Mouse (Mus musculus) heart, postnatal 0 days (tissue): ENCODE measurements around the gene Gm20518. TPM values are rescaled to one million over a fixed set of nuclear protein-coding genes. Genes with fewer than 3 reads are reported as not detected.

Experiments used
- ATAC-seq: fragments of 200-750 bp; cut with Nextera tagmentation; 2 replicates; pipeline ENCODE4 v1.8.0; 2017; ENCODE audit warnings: low read depth, moderate number of reproducible peaks, moderate library complexity; ENCODE audit not compliant: insufficient read depth
- DNase-seq: peaks from one replicate; pipeline ENCODE4 v3.0.0-alpha.2; 2016; ENCODE audit warnings: low spot score
- H3K27ac ChIP-seq: fragments of 300-500 bp; sonication (generic); 2 replicates; pipeline ENCODE4 v1.5.1; 2014; ENCODE audit warnings: low read depth, mild to moderate bottlenecking
- H3K27me3 ChIP-seq: fragments of 300-500 bp; sonication (generic); 2 replicates; pipeline ENCODE4 v1.6.1; 2014; ENCODE audit warnings: low read length, mixed read lengths; ENCODE audit not compliant: control insufficient read depth, insufficient read depth
- H3K36me3 ChIP-seq: fragments of 300-500 bp; sonication (generic); replicated peaks from 2 replicates; pipeline ENCODE4 v1.6.1; 2014; ENCODE audit warnings: low read length, mixed read lengths; ENCODE audit not compliant: control insufficient read depth, insufficient read depth
- H3K4me1 ChIP-seq: fragments of 300-500 bp; sonication (generic); 2 replicates; pipeline ENCODE4 v1.6.1; 2014; ENCODE audit warnings: antibody characterized with exemption; ENCODE audit not compliant: control insufficient read depth, insufficient read depth
- H3K4me2 ChIP-seq: fragments of 300-500 bp; sonication (generic); 2 replicates; pipeline ENCODE4 v1.6.1; 2014; ENCODE audit warnings: low read depth, mild to moderate bottlenecking, low read length, moderate library complexity
- H3K4me3 ChIP-seq: fragments of 300-500 bp; sonication (generic); 2 replicates; pipeline ENCODE4 v1.5.1; 2014; ENCODE audit warnings: low read depth, low read length
- H3K9ac ChIP-seq: fragments of 300-500 bp; sonication (generic); replicated peaks from 2 replicates; pipeline ENCODE4 v1.6.1; 2014; ENCODE audit warnings: low read depth, low read length, mixed read lengths
- H3K9me3 ChIP-seq: fragments of 300-500 bp; sonication (generic); replicated peaks from 2 replicates; pipeline ENCODE4 v1.6.1; 2016; ENCODE audit warnings: low read length; ENCODE audit not compliant: control insufficient read depth
- CTCF ChIP-seq: IDR thresholded peaks from 2 replicates; pipeline ENCODE4 v1.5.1; 2016; ENCODE audit warnings: antibody characterized with exemption, control low read depth, low read depth
- EP300 ChIP-seq: IDR thresholded peaks from 2 replicates; pipeline ENCODE4 v1.6.1; 2016; ENCODE audit warnings: antibody characterized with exemption, low read depth
- WGBS: fragments of 180-500 bp; shearing (Covaris S2); extraction: QIAGEN DNeasy Blood & Tissue Kit; methylation state at CpG from one replicate; pipeline ENCODE4 v1.1.7; 2014; 5-methylcytosine and 5-hydroxymethylcytosine counted together
- polyA plus RNA-seq: library from polyadenylated mRNA; unstranded; fragments of >200 nt; fragmentation: Nextera tagmentation; extraction: Ambion mirVana; gene quantifications from 2 replicates; pipeline ENCODE4 v1.2.1, GENCODE M21; 2015
- total RNA-seq: library from RNA; depleted of rRNA; stranded (reverse); fragments of >200 nt; gene quantifications from 2 replicates; pipeline ENCODE4 v1.2.3, GENCODE M21; 2014; ENCODE audit warnings: low replicate concordance

Gene Gm20518
- total and polyA plus RNA-seq, 2 experiments from 2014 or later = 0.05 TPM; not detected in 1

DNA sequence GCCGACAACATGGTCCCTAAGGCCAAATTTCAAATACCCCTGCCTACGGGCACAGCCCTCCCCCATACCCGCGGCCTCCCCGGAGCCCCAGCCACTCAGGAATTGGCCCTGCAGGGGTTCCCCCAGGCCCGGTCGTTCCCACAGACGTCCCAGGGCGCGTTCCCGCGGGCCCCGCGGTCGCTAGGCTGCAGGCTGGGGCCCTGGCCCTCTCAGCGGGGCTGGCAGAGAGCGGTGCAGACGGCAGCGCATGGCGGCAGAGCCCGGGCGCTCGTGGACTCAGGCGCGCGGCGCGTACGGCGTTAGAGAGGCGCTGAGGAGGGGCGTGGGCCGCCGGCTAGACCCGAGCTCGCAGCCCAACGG, 58.2 kb downstream of the Gm20518 start:
- no peak for DNase-seq
- H3K4me2 ChIP-seq = peak overlapping the region; percentile 88
- no peak overlapping the region for H3K27ac ChIP-seq
- ATAC-seq = 0 out of 2 replicates have a peak, but pooled peaks have one; percentile 21
- H3K27me3 ChIP-seq = peaks cover 73% of the 10 kb centered on the region
- peak overlapping the region; percentile 52 for H3K4me3 ChIP-seq
- peak overlapping the region; percentile 8 for H3K9ac ChIP-seq
- H3K9me3 ChIP-seq = no peaks in the 10 kb centered on the region
- H3K36me3 ChIP-seq = no peaks in the 10 kb centered on the region
- no peak for TF ChIP-seq EP300
- no peak for TF ChIP-seq CTCF
- peaks cover 4% of the 10 kb centered on the region; the same call in 1 of the 2 replicates for H3K4me1 ChIP-seq
- WGBS = under 1% methylated on average over 34 of the region's 37 CpGs

- TF ChIP-seq EP300 (no peak), CTCF (no peak)
- 35% methylated on average over 7 of the region's 7 CpGs for WGBS
- ATAC-seq = no peak
- H3K36me3 ChIP-seq = no peaks in the 10 kb centered on the region
- peaks cover 4% of the 10 kb centered on the region; the same call in 1 of the 2 replicates for H3K4me1 ChIP-seq
- peak within 1 kb of the TSS; percentile 52 for H3K4me3 ChIP-seq
- peak within 1 kb of the TSS; percentile 88 for H3K4me2 ChIP-seq
- no peaks in the 10 kb centered on the region for H3K9me3 ChIP-seq
- no peak within 1 kb of the TSS for H3K27ac ChIP-seq
- peak within 1 kb of the TSS; percentile 8 for H3K9ac ChIP-seq
- H3K27me3 ChIP-seq = peaks cover 73% of the 10 kb centered on the region
- no peak for DNase-seq
These were observed 58.6 kb downstream of the Gm20518 start, which contains the start of gene B830017H08Rik for GRCm38 (mm10) chr16:17832821-17833220. TSS of gene B830017H08Rik (plus strand) at chr16:17833121.

DNA sequence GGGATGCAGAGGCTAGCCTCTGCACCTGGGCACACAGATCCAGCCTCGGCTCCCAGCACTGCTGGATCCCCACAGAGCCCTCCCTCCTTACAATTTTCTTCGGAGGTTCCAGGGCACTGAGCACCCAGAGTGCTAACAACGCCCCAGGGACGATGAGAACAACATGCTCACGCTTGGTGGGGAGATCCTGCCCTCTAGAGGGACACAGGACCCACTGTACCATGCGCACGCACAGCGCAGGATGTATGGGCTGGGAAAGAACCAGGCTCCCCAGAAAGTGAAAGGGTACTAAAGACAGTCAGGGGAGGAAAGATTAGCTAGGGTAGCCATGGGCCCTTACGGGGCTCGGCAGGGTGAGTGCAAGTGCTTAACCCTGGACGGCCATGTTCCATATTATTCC, 59.7 kb downstream of the Gm20518 start:
- ATAC-seq = no peak
- H3K4me1 ChIP-seq = peaks cover 4% of the 10 kb centered on the region; the same call in 1 of the 2 replicates
- no peak overlapping the region for H3K9ac ChIP-seq
- H3K27ac ChIP-seq = no peak overlapping the region
- DNase-seq = no peak
- 15% methylated on average over 11 of the region's 11 CpGs for WGBS
- no peaks in the 10 kb centered on the region for H3K36me3 ChIP-seq
- H3K27me3 ChIP-seq = peaks cover 69% of the 10 kb centered on the region
- no peak overlapping the region for H3K4me2 ChIP-seq
- H3K9me3 ChIP-seq = no peaks in the 10 kb centered on the region
- H3K4me3 ChIP-seq = no peak overlapping the region
- TF ChIP-seq CTCF (peak; percentile 25; the same call in 1 of the 2 replicates), EP300 (no peak)

DNA sequence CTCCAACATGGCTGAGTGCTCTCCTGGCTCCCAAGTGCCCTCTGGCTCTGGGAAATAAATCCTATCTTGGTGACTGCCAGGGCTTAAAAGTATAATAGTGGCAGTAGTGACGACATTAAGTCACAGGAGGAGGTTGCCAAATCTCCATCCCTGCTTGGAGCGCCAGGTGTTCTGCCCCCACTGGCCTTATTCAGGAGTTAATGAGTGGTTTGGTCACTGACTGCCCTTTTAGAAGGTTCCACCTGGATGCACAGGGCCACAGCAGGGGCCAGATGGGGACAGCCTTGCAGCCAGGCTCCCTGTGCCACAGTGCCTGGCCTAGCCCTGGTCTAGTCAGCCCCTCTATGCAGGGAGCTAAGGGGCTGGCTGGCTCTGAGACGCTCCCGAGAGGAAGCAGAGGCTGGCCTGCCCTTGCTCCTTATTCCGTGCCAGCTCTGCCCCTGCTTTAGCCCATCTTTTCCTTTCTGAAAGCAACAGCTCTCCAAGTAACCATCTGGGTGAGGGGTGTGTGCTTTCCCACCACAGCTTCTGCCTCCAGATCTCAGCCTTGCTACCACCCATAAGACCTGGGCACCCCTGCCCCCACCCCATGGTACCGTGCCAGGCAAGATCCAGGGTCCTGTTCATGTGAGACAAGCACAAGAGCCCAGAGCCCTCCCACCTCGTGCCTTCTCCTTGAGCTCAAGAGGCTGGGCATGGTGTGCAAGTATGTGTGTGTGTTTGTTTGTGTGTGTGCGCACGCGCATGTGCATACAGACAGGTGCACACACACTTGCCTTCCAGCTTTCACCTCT, 60.9 kb downstream of the Gm20518 start:
- WGBS = 73% methylated on average over 10 of the region's 10 CpGs
- ATAC-seq = no peak

DNA sequence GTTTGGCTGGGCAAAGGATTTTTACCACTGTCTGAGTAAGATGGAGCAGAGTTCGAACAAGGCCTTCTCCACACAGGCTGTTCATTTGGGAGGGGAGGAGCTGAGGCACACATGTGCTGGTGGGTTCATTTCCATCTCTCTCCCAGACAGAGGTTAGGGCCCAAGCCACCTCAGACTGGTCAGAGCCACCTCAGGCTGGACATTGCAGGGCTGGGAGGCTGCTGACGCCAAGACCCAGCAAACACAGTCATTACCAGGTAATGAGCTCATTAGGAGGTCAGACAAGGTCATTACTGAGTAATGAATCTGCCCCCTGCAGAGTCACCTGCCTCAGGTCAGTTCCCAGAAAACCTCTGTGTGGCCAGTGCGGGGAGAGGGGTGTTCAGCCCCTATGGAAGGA, 62.6 kb downstream of the Gm20518 start:
- DNase-seq (no peak), ATAC-seq (no peak)
- no peak overlapping the region for H3K4me2 ChIP-seq
- H3K36me3 ChIP-seq = no peaks in the 10 kb centered on the region
- H3K27ac ChIP-seq = no peak overlapping the region
- H3K4me1 ChIP-seq = peaks cover 4% of the 10 kb centered on the region; the same call in 1 of the 2 replicates
- no peak overlapping the region for H3K4me3 ChIP-seq
- TF ChIP-seq CTCF (no peak), EP300 (no peak)
- WGBS = 75% methylated on average over 3 of the region's 3 CpGs
- no peak overlapping the region for H3K9ac ChIP-seq
- H3K27me3 ChIP-seq = peaks cover 40% of the 10 kb centered on the region
- H3K9me3 ChIP-seq = no peaks in the 10 kb centered on the region

More for the DNA sequence above, 60.9 kb downstream of the Gm20518 start:
- Histone ChIP-seq H3K4me3 (no peak overlapping the region), H3K9me3 (no peaks in the 10 kb centered on the region), H3K27ac (no peak overlapping the region), H3K27me3 (peaks cover 57% of the 10 kb centered on the region), H3K9ac (no peak overlapping the region), H3K36me3 (no peaks in the 10 kb centered on the region), H3K4me2 (no peak overlapping the region), H3K4me1 (peaks cover 4% of the 10 kb centered on the region; the same call in 1 of the 2 replicates)
- TF ChIP-seq CTCF (no peak), EP300 (no peak)
- no peak for DNase-seq
